Mouse (Mus musculus) lung, embryonic 16.5 days (tissue): Measurements from ENCODE around the gene Rbms2. TPM values are rescaled to one million over a fixed set of nuclear protein-coding genes. Genes with fewer than 3 reads are reported as not detected.
A peak's percentile ranks its signal among the peaks of the same experiment; 100 is the strongest.

ENCODE experiments used
- ATAC-seq: fragments of 200-750 bp; cut with Nextera tagmentation; 2 replicates; pipeline ENCODE4 v1.8.0; 2017; ENCODE audit warnings: low read depth, mild to moderate bottlenecking, moderate library complexity
- H3K27ac ChIP-seq: fragments of 300-500 bp; sonication (generic); 2 replicates; pipeline ENCODE4 v1.5.1; 2014; ENCODE audit warnings: mild to moderate bottlenecking, control low read depth, low read length
- H3K27me3 ChIP-seq: fragments of 300-500 bp; sonication (generic); 2 replicates; pipeline ENCODE4 v1.6.1; 2014; ENCODE audit warnings: low read depth, low read length, mixed read lengths; ENCODE audit not compliant: control insufficient read depth, insufficient read depth
- H3K36me3 ChIP-seq: fragments of 300-500 bp; sonication (generic); 2 replicates; pipeline ENCODE4 v1.6.1; 2014; ENCODE audit warnings: low read length; ENCODE audit not compliant: control insufficient read depth, insufficient read depth
- H3K4me1 ChIP-seq: fragments of 300-500 bp; sonication (generic); replicated peaks from 2 replicates; pipeline ENCODE4 v1.6.1; 2014; ENCODE audit warnings: low read length, mixed read lengths; ENCODE audit not compliant: control insufficient read depth, insufficient read depth
- H3K4me2 ChIP-seq: fragments of 300-500 bp; sonication (generic); 2 replicates; pipeline ENCODE4 v1.6.1; 2014; ENCODE audit warnings: low read depth, low read length, control low read depth
- H3K4me3 ChIP-seq: fragments of 300-500 bp; sonication (generic); 2 replicates; pipeline ENCODE4 v1.5.1; 2014; ENCODE audit warnings: mild to moderate bottlenecking, low read length, control low read depth
- H3K9ac ChIP-seq: fragments of 300-500 bp; sonication (generic); 2 replicates; pipeline ENCODE4 v1.6.1; 2014; ENCODE audit warnings: low read length, control low read depth
- H3K9me3 ChIP-seq: fragments of 300-500 bp; sonication (generic); 2 replicates; pipeline ENCODE4 v1.6.1; 2016; ENCODE audit warnings: low read length; ENCODE audit not compliant: control insufficient read depth
- WGBS: fragments of 180-500 bp; shearing (Covaris S2); extraction: QIAGEN DNeasy Blood & Tissue Kit; methylation state at CpG from one replicate; pipeline ENCODE4 v1.1.7; 2014; 5-methylcytosine and 5-hydroxymethylcytosine counted together
- polyA plus RNA-seq: library from polyadenylated mRNA; unstranded; fragments of >200 nt; fragmentation: Nextera tagmentation; extraction: Ambion mirVana; gene quantifications from 2 replicates; pipeline ENCODE4 v1.2.1, GENCODE M21; 2015

The Rbms2 gene
- polyA plus RNA-seq, 1 experiment from 2014 or later: 40.7 TPM

DNA sequence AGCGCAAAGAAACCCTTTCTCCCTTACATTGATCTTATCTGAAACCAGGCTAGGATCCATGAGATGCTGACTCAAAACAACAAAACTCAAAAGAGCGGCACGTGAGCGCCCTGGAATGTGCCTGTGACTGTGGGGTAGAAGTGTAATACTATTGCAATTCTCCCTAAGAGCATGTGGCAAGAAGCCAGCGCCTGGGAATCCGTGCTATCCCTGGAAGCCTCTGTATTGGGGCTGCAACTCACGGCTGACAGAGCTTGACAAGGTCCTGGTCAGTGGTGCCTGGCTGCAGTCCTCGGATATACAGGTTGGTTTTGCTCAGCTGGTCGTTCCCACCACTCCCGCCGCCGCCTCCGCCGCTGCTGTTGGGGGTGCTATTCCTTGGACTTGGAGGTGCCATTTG, 29.2 kb downstream of the Rbms2 start:
- 73% methylated on average over 14 of the region's 14 CpGs for WGBS
- Histone ChIP-seq H3K9ac (no peak overlapping the region), H3K27me3 (no peaks in the 10 kb centered on the region), H3K36me3 (no peaks in the 10 kb centered on the region), H3K9me3 (no peaks in the 10 kb centered on the region), H3K4me3 (no peak overlapping the region), H3K4me2 (no peak overlapping the region), H3K27ac (no peak overlapping the region), H3K4me1 (peaks cover 12% of the 10 kb centered on the region)
- ATAC-seq: no peak

DNA sequence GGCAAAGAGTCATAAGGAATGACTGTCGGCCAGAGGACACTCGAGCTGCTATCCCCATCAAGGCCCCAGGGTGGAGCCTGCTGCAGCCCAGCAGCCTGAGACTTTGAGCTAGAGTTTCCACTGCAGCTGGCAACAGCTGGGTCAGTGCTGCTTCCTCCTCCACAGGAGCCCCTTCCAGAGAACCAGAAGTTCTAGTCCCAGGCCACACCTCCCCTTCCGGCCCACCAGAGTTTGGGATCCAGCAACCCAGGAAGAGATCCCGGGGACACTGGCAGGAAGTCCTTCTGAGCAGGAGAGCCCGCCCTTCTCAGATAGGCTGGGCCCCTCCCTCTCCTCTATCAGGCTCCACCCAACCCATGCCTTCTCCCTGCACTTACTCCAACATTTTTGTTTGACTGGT, 30.5 kb downstream of the Rbms2 start:
- peak overlapping the region; percentile 40 for H3K9ac ChIP-seq

GRCm38 (mm10) chr10:128148789-128149365, 31.2 kb downstream of the Rbms2 start:
- Histone ChIP-seq H3K27ac (peak overlapping the region; percentile 88), H3K36me3 (no peaks in the 10 kb centered on the region), H3K4me1 (peaks cover 8% of the 10 kb centered on the region), H3K27me3 (no peaks in the 10 kb centered on the region), H3K9ac (peak overlapping the region; percentile 40; the same call in 1 of the 2 replicates), H3K4me2 (peak overlapping the region; percentile 37; the same call in 1 of the 2 replicates), H3K9me3 (no peaks in the 10 kb centered on the region), H3K4me3 (no peak overlapping the region; the same call in 1 of the 2 replicates)
- 68% methylated on average over 5 of the region's 5 CpGs for WGBS
- ATAC-seq: no peak

More for the DNA sequence above, 30.5 kb downstream of the Rbms2 start:
- H3K4me2 ChIP-seq: peak overlapping the region; percentile 37
- no peaks in the 10 kb centered on the region for H3K9me3 ChIP-seq
- H3K27me3 ChIP-seq: no peaks in the 10 kb centered on the region
- peak; percentile 98 for ATAC-seq
- WGBS: 2% methylated on average over 5 of the region's 5 CpGs
- peak overlapping the region; percentile 88 for H3K27ac ChIP-seq
- peak overlapping the region; percentile 25 for H3K4me3 ChIP-seq
- peaks cover 12% of the 10 kb centered on the region for H3K4me1 ChIP-seq
- no peaks in the 10 kb centered on the region for H3K36me3 ChIP-seq

- Histone ChIP-seq H3K4me1 (peaks cover 7% of the 10 kb centered on the region), H3K9me3 (no peaks in the 10 kb centered on the region), H3K27ac (no peak overlapping the region), H3K27me3 (no peaks in the 10 kb centered on the region), H3K36me3 (peaks cover 9% of the 10 kb centered on the region; the same call in 1 of the 2 replicates), H3K9ac (no peak overlapping the region), H3K4me3 (no peak overlapping the region), H3K4me2 (no peak overlapping the region)
- 67% methylated on average over 2 of the region's 2 CpGs for WGBS
- no peak for ATAC-seq
These were observed 35.1 kb downstream of the Rbms2 start for GRCm38 (mm10) chr10:128144961-128145360.

GRCm38 (mm10) chr10:128143659-128144058, 36.4 kb downstream of the Rbms2 start:
- Histone ChIP-seq H3K27me3 (no peaks in the 10 kb centered on the region), H3K9me3 (no peaks in the 10 kb centered on the region), H3K27ac (no peak overlapping the region; the same call in 1 of the 2 replicates), H3K4me2 (no peak overlapping the region), H3K4me3 (no peak overlapping the region), H3K4me1 (no peaks in the 10 kb centered on the region), H3K9ac (no peak overlapping the region), H3K36me3 (peaks cover 9% of the 10 kb centered on the region; the same call in 1 of the 2 replicates)
- no peak for ATAC-seq
- 51% methylated on average over 3 of the region's 4 CpGs for WGBS

DNA sequence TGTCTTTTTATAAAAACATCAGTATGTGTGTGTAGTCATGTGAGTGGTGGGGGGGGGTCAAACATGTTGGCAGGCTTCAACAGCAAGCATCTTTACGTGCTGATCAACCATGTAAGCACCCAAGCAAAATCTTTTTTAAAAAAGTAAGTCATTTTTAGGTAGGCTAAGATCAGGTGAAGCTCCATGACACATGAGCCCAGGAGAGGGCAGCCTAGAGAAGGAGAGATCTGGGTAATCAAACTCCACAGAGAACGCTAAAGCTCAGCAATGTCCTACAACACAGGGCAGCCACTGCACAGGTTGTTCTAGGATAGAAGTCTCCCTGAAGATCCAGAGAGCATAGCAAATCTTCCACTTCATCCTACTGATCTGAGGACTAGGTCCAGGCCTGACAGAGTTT, 37.9 kb downstream of the Rbms2 start:
- Histone ChIP-seq H3K27me3 (no peaks in the 10 kb centered on the region), H3K36me3 (peaks cover 14% of the 10 kb centered on the region), H3K4me3 (no peak overlapping the region), H3K27ac (no peak overlapping the region), H3K4me1 (no peaks in the 10 kb centered on the region), H3K9ac (no peak overlapping the region), H3K9me3 (no peaks in the 10 kb centered on the region), H3K4me2 (no peak overlapping the region)
- no peak for ATAC-seq
- WGBS: 54% methylated on average over 2 of the region's 2 CpGs

DNA sequence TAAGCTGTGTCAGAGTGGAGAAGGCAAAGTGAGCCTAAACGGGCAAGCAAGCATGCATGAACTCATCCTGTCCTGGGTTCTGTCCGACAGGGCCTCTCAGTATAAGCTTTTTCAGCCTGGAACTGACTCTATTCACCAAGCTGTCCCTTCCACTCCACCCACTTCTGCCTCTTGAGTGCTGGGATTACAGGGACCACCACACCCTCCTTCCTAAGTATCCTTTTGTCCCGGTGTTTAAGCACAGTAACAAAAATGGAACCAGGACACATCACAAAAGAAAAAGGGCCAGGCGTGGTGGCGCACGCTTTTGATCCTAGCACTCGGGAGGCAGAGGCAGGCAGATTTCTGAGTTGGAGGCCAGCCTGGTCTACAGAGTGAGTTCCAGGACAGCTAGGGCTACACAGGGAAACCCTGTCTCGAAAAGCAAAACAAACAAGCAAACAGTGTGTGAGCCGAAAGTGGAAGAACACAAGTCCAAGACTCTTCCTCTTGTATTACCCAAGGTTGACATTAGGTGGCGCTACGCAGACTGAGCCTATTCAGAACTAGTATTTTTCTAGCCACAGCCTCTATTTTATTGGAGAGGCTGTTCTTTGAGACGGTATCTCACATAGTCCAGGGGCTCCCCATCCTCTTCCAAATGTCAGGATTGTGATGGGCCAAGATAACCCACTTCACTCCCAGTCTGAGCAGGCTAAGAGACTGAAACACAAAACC, 39.7 kb downstream of the Rbms2 start:
- no peaks in the 10 kb centered on the region for H3K27me3 ChIP-seq
- no peak overlapping the region for H3K4me2 ChIP-seq
- H3K27ac ChIP-seq: no peak overlapping the region
- H3K9me3 ChIP-seq: no peaks in the 10 kb centered on the region
- 69% methylated on average over 12 of the region's 12 CpGs for WGBS
- peaks cover 18% of the 10 kb centered on the region for H3K36me3 ChIP-seq
- no peak overlapping the region for H3K9ac ChIP-seq
- H3K4me3 ChIP-seq: no peak overlapping the region
- no peak for ATAC-seq
- H3K4me1 ChIP-seq: no peaks in the 10 kb centered on the region

DNA sequence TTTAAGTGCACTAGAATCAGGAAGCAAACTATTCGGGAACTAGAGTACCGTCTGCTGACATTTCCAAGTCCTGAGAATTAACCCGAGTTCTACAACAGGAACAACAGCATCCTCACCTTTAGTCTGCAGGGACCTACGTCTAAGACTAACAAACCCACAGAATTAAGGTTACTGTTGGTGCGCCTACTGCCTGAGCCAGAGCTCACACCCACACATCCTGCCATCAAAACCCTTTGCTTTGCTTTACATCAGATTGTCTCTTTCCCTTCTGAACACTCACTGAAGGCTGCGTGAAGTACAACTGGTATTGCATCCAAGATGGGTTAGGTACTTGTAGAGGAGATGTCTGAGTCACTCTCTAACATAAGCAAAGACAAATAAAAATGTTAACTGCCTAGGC, 44.7 kb downstream of the Rbms2 start:
- Histone ChIP-seq H3K4me2 (no peak overlapping the region), H3K4me3 (no peak overlapping the region), H3K27ac (no peak overlapping the region), H3K9me3 (no peaks in the 10 kb centered on the region), H3K4me1 (no peaks in the 10 kb centered on the region), H3K36me3 (peaks cover 19% of the 10 kb centered on the region), H3K9ac (no peak overlapping the region), H3K27me3 (no peaks in the 10 kb centered on the region)
- no peak for ATAC-seq
- WGBS: 80% methylated on average over 6 of the region's 6 CpGs

DNA sequence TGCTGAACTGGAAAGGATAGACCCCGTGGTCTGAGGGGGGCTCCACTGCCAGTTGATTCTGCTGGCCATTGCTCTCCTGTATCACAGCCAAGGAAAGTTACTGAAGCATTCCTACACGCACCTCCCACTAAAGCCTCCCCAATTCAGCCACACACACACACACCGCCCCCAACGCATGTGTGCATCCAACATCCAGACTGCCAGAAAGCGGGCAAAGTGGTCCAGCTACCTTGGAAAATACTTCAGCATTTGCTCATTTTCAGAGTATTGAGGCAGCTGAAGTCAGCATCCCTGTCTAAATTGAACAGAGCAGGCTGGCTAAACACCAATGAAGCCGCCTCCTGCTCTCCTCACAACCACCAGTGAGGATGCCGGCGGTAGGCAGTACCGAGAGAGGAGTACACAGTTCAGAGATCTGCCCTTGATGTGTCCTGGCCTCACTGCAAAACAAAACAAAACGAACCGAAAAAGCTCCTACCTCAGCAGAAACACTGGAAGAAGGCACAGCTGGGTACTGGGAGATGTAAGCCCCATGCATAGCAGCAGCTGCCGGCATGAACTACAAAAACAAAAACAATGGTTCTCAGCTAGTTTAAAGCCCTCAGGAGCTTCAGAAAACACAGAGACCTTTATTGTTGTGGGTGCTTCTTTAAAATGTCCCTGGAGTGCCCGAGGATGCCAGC, 46.3 kb downstream of the Rbms2 start:
- H3K9ac ChIP-seq: no peak overlapping the region
- ATAC-seq: no peak
- no peaks in the 10 kb centered on the region for H3K27me3 ChIP-seq
- H3K4me3 ChIP-seq: no peak overlapping the region
- H3K4me2 ChIP-seq: no peak overlapping the region
- no peak overlapping the region for H3K27ac ChIP-seq
- no peaks in the 10 kb centered on the region for H3K4me1 ChIP-seq
- H3K9me3 ChIP-seq: no peaks in the 10 kb centered on the region
- H3K36me3 ChIP-seq: peaks cover 30% of the 10 kb centered on the region
- WGBS: 61% methylated on average over 13 of the region's 13 CpGs
